Mouse (Mus musculus) brain, embryonic 14.5 days (tissue): ENCODE data around the gene Ctnnd2.

Source experiments
- CTCF ChIP-seq: fragments of 200-500 bp; IDR thresholded peaks from 2 replicates; pipeline ENCODE4 v1.5.1; 2012; ENCODE audit warnings: inconsistent platforms, mild to moderate bottlenecking, moderate library complexity, borderline replicate concordance; ENCODE audit not compliant: insufficient read depth, insufficient read length; ENCODE audit errors: extremely low read depth
- POLR2A ChIP-seq: fragments of 200-500 bp; IDR thresholded peaks from 2 replicates; pipeline ENCODE4 v1.6.1; 2012; ENCODE audit warnings: mild to moderate bottlenecking, inconsistent platforms, borderline replicate concordance; ENCODE audit not compliant: poor library complexity, insufficient read depth, insufficient read length, severe bottlenecking; ENCODE audit errors: extremely low read depth

DNA sequence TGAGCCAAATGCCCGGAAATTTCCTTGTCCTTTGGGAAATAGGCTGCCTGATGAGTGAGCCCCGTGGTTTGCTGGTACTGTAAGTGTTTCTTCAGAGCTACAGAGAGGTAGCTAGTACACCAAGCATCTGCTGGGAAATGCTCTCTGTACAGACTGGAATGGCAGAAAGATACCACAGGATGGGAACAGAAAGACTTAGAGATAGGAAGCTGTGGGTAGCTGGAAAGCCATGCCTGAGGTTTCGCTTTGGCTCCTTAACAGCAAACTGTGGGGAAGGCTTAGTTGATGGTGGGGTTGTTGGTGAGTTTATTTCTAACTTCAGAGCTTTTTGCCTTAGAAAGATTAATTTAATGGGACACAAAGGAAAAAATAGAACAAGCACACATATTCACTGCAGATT is 485.2 kb downstream of the Ctnnd2 start:
- TF ChIP-seq POLR2A (no peak), CTCF (no peak)
